Mouse (Mus musculus): ENCODE measurements around the gene Sod3. TPM values are rescaled to one million over a fixed set of nuclear protein-coding genes. Genes with fewer than 3 reads are reported as not detected.

Sod3 gene
- polyA plus RNA-seq, 1 experiment from 2014 or later: 0.44 TPM

Other genes starting within 250 kb of the Sod3 start
- 114 and 139 TPM in 2 replicates for gene Dhx15, start 173.3 kb upstream of the Sod3 start, polyA plus RNA-seq (2016; fragmentation: Nextera tagmentation; extraction: Ambion mirVana)
- gene Ccdc149, start 107.7 kb downstream of the Sod3 start, polyA plus RNA-seq (2016; fragmentation: Nextera tagmentation; extraction: Ambion mirVana): 1.5 and 2.5 TPM in 2 replicates
- gene Lgi2, start 202.7 kb downstream of the Sod3 start, polyA plus RNA-seq (2016; fragmentation: Nextera tagmentation; extraction: Ambion mirVana): 3.6 and 4.2 TPM in 2 replicates

Data from heart, embryonic 10.5 days (tissue).